Mouse (Mus musculus): Measurements from ENCODE around the gene Runx3. TPM values are rescaled to one million over a fixed set of nuclear protein-coding genes. Genes with fewer than 3 reads are reported as not detected.

Gene Runx3
- polyA plus RNA-seq (2011; ENCODE audit: insufficient read depth, insufficient read length, low replicate concordance, missing spikeins) = 7.0 and 20.8 TPM in 2 replicates

DNA sequence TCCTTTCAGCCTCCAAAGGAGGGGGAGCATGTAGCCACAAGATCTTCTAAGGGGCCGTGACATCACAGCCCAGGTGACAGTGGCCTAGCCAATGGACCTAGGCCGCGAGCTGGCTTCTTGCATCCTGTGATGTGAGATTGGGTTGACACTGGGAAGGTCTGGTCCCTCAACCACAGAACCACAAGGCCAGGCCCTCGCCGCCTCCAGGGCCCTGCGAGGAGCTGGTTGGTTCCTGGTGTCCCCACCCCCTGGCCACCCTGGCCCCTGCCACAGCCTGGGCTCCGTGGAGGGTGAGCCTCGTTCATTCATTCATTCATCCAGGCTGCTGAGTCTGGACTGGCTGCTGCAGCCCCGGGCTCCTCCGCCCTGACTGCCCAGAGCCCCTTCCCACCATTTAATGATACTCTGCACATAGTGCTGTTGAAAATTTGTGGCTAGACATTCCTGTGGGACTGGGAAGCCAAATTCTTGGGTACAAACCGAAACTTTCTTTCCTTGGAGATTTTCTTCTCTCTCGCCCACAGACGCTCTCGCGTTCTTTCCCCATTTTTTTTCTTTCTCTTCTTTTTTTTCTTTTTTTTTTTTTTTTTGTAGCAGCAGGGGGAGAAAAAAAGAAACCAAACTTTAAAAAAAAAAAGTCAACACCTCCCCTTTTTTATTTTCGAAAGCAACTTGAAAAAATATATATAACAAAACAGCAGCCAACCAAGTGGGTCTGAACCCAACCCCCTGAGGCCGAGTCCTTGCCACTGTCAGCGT, at the start of gene Runx3:
TSS of gene Runx3 (plus strand) at position 311 of the 759 bp plus-strand sequence.
- peak within 1 kb of the TSS; percentile 53 for H3K27ac ChIP-seq (ENCODE audit: control insufficient read depth, insufficient read depth, low read depth, low read length, poor library complexity)
- peaks cover 2% of the 10 kb centered on the region; the same call in 1 of the 2 replicates for H3K4me1 ChIP-seq (ENCODE audit: control insufficient read depth, insufficient read depth, low read length)
- H3K4me3 ChIP-seq (replicated peaks; ENCODE audit: control insufficient read depth, low read depth, low read length) = no peak within 1 kb of the TSS
- TF ChIP-seq CTCF (IDR thresholded peaks at IDR 0.05; ENCODE audit: control insufficient read depth, insufficient read depth, low read length) (no peak), POLR2A (IDR thresholded peaks at IDR 0.05; ENCODE audit: borderline replicate concordance, control insufficient read depth, low read depth, low read length) (no peak; the same call in 1 of the 2 replicates)
- WGBS = 13% methylated on average over 18 of the region's 18 CpGs

DNA sequence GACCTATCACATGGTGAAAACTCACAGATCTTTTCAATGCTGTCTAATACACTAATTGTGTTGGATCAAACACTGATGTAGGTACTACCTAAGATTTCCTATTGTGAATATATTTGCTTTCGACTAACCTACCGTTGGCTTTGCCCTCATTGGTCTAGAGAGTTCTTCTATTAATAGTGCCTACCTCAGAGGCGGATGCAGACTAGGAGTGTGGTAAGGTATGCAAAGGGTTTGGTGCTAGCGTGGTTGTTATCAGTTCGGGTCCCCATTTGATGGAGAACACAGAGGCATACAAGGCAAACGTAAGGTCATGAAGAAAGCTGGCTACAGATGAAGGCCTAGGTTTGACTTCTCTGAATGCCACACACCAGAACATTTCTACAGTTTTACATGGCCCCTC, 47.8 kb upstream of the Runx3 start:
- H3K4me3 ChIP-seq (replicated peaks; ENCODE audit: control insufficient read depth, low read depth, low read length) = no peak overlapping the region
- WGBS = 48% methylated on average over 6 of the region's 6 CpGs
- H3K27ac ChIP-seq (ENCODE audit: control insufficient read depth, insufficient read depth, low read depth, low read length, poor library complexity) = no peak overlapping the region
- TF ChIP-seq POLR2A (IDR thresholded peaks at IDR 0.05; ENCODE audit: borderline replicate concordance, control insufficient read depth, low read depth, low read length) (no peak), CTCF (IDR thresholded peaks at IDR 0.05; ENCODE audit: control insufficient read depth, insufficient read depth, low read length) (no peak)
- H3K4me1 ChIP-seq (ENCODE audit: control insufficient read depth, insufficient read depth, low read length) = no peaks in the 10 kb centered on the region; the same call in 1 of the 2 replicates

DNA sequence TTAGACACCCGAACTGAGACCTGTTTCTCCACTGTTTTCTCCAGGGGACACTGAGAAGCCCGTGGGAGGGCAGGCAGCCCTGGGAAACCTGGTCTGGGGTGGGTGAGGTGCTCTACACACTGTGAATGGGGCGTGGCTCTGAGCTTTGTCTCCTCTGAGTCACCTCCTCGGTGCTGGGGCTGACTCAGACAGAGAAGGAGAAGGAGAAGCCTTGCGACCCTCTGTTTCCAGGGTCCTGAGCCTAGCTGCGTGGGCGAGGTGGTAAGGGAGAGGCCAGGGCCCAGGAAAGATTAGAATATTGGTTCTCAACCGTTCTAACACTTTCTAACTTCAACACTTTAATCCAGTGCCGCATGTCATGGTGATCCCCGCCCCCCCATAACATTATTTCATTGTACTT, 46.9 kb upstream of the Runx3 start:
- no peaks in the 10 kb centered on the region; the same call in 1 of the 2 replicates for H3K4me1 ChIP-seq (ENCODE audit: control insufficient read depth, insufficient read depth, low read length)
- WGBS = 45% methylated on average over 10 of the region's 10 CpGs
- no peak overlapping the region for H3K4me3 ChIP-seq (replicated peaks; ENCODE audit: control insufficient read depth, low read depth, low read length)
- TF ChIP-seq POLR2A (IDR thresholded peaks at IDR 0.05; ENCODE audit: borderline replicate concordance, control insufficient read depth, low read depth, low read length) (no peak), CTCF (IDR thresholded peaks at IDR 0.05; ENCODE audit: control insufficient read depth, insufficient read depth, low read length) (no peak)
- no peak overlapping the region for H3K27ac ChIP-seq (ENCODE audit: control insufficient read depth, insufficient read depth, low read depth, low read length, poor library complexity)

DNA sequence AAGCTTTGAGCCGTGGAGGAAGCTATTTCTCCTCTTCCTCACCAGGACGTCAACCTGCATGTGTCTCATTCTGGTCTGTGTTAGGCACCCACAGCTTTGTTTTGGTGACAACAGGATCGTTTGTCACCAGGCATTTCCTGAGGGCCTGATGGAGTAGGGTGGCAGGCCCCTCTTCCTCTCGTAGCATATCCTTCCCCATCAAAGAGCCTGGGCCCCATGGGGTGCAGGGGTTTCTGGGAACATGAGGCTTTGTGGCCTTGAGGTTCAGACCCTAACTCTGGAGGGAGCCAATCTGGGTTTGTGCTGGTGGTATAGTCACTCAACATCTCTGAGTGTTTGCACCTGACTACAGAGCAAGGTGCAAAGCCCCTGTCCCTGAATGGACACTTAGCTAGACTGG, 45.8 kb upstream of the Runx3 start:
- Histone ChIP-seq H3K4me1 (ENCODE audit: control insufficient read depth, insufficient read depth, low read length) (no peaks in the 10 kb centered on the region; the same call in 1 of the 2 replicates), H3K27ac (ENCODE audit: control insufficient read depth, insufficient read depth, low read depth, low read length, poor library complexity) (no peak overlapping the region), H3K4me3 (replicated peaks; ENCODE audit: control insufficient read depth, low read depth, low read length) (no peak overlapping the region)
- TF ChIP-seq CTCF (IDR thresholded peaks at IDR 0.05; ENCODE audit: control insufficient read depth, insufficient read depth, low read length) (no peak), POLR2A (IDR thresholded peaks at IDR 0.05; ENCODE audit: borderline replicate concordance, control insufficient read depth, low read depth, low read length) (no peak)
- 37% methylated on average over 4 of the region's 4 CpGs for WGBS

DNA sequence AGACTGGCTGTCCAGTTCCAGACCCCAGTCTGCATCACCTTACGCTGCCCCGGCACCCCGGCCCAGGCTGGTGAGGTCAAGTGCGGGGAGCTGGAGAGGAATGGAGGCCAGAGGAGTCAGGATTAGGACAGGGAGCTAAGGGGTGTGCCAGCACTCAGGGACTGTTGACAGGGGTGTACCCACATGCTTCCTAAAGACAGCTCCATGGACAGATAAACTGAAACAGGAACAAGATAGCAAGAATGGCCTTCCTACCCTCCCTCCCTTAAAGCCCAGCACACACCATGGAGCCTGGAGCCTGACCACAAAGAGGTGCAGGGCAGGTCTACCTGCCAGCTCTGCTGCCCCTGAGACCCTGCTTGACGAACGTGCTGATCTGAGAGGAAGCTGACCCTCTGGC, 45.1 kb upstream of the Runx3 start:
- WGBS = 49% methylated on average over 6 of the region's 6 CpGs
- no peak overlapping the region for H3K27ac ChIP-seq (ENCODE audit: control insufficient read depth, insufficient read depth, low read depth, low read length, poor library complexity)
- no peak overlapping the region for H3K4me3 ChIP-seq (replicated peaks; ENCODE audit: control insufficient read depth, low read depth, low read length)
- H3K4me1 ChIP-seq (ENCODE audit: control insufficient read depth, insufficient read depth, low read length) = no peaks in the 10 kb centered on the region; the same call in 1 of the 2 replicates
- TF ChIP-seq CTCF (IDR thresholded peaks at IDR 0.05; ENCODE audit: control insufficient read depth, insufficient read depth, low read length) = no peak
- no peak for TF ChIP-seq POLR2A (IDR thresholded peaks at IDR 0.05; ENCODE audit: borderline replicate concordance, control insufficient read depth, low read depth, low read length)

DNA sequence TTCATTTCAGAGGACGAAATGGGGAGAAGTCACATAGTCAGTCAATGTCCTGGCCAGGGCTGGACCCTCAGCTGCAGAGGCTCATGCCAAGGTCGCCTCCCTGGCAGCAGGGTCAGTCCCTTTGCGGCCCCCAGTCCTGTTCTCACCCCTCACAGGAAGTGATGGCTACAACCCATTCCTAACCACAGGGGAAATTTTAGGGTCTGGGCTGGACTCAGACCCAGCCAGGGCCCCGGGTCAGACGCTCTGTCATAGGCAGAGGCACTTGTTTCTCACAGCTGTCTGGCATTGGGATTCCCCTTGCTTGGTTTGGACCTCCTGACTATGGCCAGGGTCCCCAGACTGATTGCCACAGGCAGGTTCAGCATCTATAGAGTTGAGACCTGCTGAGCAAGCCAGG, 43.8 kb upstream of the Runx3 start:
- Histone ChIP-seq H3K27ac (ENCODE audit: control insufficient read depth, insufficient read depth, low read depth, low read length, poor library complexity) (no peak overlapping the region), H3K4me3 (replicated peaks; ENCODE audit: control insufficient read depth, low read depth, low read length) (no peak overlapping the region), H3K4me1 (ENCODE audit: control insufficient read depth, insufficient read depth, low read length) (no peaks in the 10 kb centered on the region; the same call in 1 of the 2 replicates)
- 50% methylated on average over 5 of the region's 5 CpGs for WGBS
- TF ChIP-seq POLR2A (IDR thresholded peaks at IDR 0.05; ENCODE audit: borderline replicate concordance, control insufficient read depth, low read depth, low read length) (no peak), CTCF (IDR thresholded peaks at IDR 0.05; ENCODE audit: control insufficient read depth, insufficient read depth, low read length) (no peak)

DNA sequence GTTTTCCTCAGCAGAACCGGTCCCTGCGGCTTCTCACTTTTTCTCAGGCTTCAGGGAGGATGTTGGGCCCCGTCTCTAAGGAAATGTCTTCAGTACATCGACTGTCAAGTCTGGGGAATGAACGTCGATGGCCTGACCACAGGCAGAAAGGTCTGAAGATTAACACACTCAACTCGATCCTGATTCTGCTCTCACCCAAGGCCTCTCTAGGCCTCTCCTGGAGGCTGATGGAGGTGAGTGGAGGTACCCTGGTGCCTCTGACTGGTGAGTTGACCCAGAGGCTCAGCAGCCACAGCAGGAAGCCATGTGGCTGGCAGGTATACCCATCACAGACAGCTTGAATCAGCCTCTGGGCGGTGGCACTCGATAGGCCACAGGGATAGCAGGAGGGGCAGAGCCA, 43.3 kb upstream of the Runx3 start:
- Histone ChIP-seq H3K27ac (ENCODE audit: control insufficient read depth, insufficient read depth, low read depth, low read length, poor library complexity) (no peak overlapping the region), H3K4me1 (ENCODE audit: control insufficient read depth, insufficient read depth, low read length) (no peaks in the 10 kb centered on the region; the same call in 1 of the 2 replicates), H3K4me3 (replicated peaks; ENCODE audit: control insufficient read depth, low read depth, low read length) (no peak overlapping the region)
- TF ChIP-seq CTCF (IDR thresholded peaks at IDR 0.05; ENCODE audit: control insufficient read depth, insufficient read depth, low read length) (no peak), POLR2A (IDR thresholded peaks at IDR 0.05; ENCODE audit: borderline replicate concordance, control insufficient read depth, low read depth, low read length) (no peak)
- WGBS = 34% methylated on average over 9 of the region's 9 CpGs

DNA sequence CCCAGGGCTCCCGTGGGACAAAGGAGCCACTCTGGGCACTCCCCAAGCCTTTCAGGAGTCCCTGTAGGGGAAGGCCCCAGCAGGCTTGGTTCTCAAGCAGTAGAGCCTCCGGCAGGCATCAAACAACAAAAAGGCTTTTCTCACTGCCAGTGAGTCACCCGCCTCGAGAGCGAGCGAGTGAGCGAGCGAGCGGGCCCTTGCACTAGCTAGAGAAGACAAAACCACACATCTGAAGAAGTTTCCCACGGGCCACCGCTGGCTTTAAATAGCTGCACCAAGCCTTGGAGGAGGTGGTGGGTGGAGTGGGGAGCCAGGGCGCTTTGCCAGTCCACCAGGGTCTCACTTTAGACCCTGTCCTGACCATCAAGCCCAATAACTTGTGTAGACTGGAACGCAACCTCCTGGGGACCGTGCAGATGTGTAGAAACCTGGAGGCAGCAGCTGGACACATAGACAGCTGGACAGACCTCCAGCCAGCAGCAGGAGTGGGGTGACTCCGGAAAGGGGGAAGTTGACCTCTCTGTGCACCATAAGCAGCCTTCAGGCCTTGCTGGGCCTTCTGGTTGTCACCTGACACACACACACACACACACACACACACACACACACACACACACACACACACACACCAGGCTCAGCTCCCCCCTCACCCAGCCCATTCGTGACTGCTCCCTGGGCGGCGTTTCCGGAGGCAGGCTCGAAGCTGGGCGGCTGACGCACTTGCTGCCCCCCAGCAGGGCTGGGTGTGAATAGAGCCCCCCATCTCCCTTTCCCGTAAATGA, 40.4 kb upstream of the Runx3 start:
- Histone ChIP-seq H3K4me1 (ENCODE audit: control insufficient read depth, insufficient read depth, low read length) (no peaks in the 10 kb centered on the region; the same call in 1 of the 2 replicates), H3K27ac (ENCODE audit: control insufficient read depth, insufficient read depth, low read depth, low read length, poor library complexity) (peak overlapping the region; percentile 7; the same call in 1 of the 2 replicates), H3K4me3 (replicated peaks; ENCODE audit: control insufficient read depth, low read depth, low read length) (no peak overlapping the region)
- TF ChIP-seq CTCF (IDR thresholded peaks at IDR 0.05; ENCODE audit: control insufficient read depth, insufficient read depth, low read length) (no peak), POLR2A (IDR thresholded peaks at IDR 0.05; ENCODE audit: borderline replicate concordance, control insufficient read depth, low read depth, low read length) (no peak)
- WGBS = 6% methylated on average over 23 of the region's 23 CpGs
